Mouse (Mus musculus): ENCODE results near the gene 4930402H24Rik.

The 4930402H24Rik gene

GRCm38 (mm10) chr2:130813729-130814128 lies 92.5 kb downstream of the 4930402H24Rik start:
- no peak for DNase-seq (ENCODE audit: low read depth, low spot score)

- peak; percentile 38 for DNase-seq (ENCODE audit: low read depth, low spot score)
These were observed 93.7 kb downstream of the 4930402H24Rik start for GRCm38 (mm10) chr2:130812487-130812886.

GRCm38 (mm10) chr2:130805146-130805545 lies 101.1 kb downstream of the 4930402H24Rik start:
- DNase-seq (ENCODE audit: low read depth, low spot score) = no peak

- no peak for DNase-seq (ENCODE audit: low read depth, low spot score)
These were observed 102.5 kb downstream of the 4930402H24Rik start for GRCm38 (mm10) chr2:130803706-130804105.

- DNase-seq (ENCODE audit: low read depth, low spot score) = no peak
These were observed 110.5 kb downstream of the 4930402H24Rik start for GRCm38 (mm10) chr2:130795731-130796130.

GRCm38 (mm10) chr2:130791722-130792121 lies 114.5 kb downstream of the 4930402H24Rik start:
- no peak for DNase-seq (ENCODE audit: low read depth, low spot score)

GRCm38 (mm10) chr2:130789642-130790041 lies 116.6 kb downstream of the 4930402H24Rik start:
- DNase-seq (ENCODE audit: low read depth, low spot score) = no peak

- DNase-seq (ENCODE audit: low read depth, low spot score) = no peak
These were observed 117.2 kb downstream of the 4930402H24Rik start for GRCm38 (mm10) chr2:130789039-130789438.

- DNase-seq (ENCODE audit: low read depth, low spot score) = no peak
These were observed 121.3 kb downstream of the 4930402H24Rik start for GRCm38 (mm10) chr2:130784939-130785338.

GRCm38 (mm10) chr2:130780615-130781303 lies 125.4 kb downstream of the 4930402H24Rik start:
- no peak for DNase-seq (ENCODE audit: low read depth, low spot score)

- DNase-seq (ENCODE audit: low read depth, low spot score) = no peak
These were observed 126.3 kb downstream of the 4930402H24Rik start for GRCm38 (mm10) chr2:130779935-130780334.

GRCm38 (mm10) chr2:130776610-130777009 lies 129.6 kb downstream of the 4930402H24Rik start:
- DNase-seq (ENCODE audit: low read depth, low spot score) = no peak

GRCm38 (mm10) chr2:130767483-130767882 lies 138.7 kb downstream of the 4930402H24Rik start:
- DNase-seq (ENCODE audit: low read depth, low spot score) = peak; percentile 41

- no peak for DNase-seq (ENCODE audit: low read depth, low spot score)
These were observed 140.8 kb downstream of the 4930402H24Rik start for GRCm38 (mm10) chr2:130765396-130765795.

GRCm38 (mm10) chr2:130760876-130761275 lies 145.3 kb downstream of the 4930402H24Rik start:
- DNase-seq (ENCODE audit: low read depth, low spot score) = no peak

- DNase-seq (ENCODE audit: low read depth, low spot score) = peak; percentile 45
These were observed 151.1 kb downstream of the 4930402H24Rik start for GRCm38 (mm10) chr2:130755061-130755607.

- no peak for DNase-seq (ENCODE audit: low read depth, low spot score)
These were observed 151.6 kb downstream of the 4930402H24Rik start for GRCm38 (mm10) chr2:130754596-130754995.

GRCm38 (mm10) chr2:130750449-130750848 lies 155.8 kb downstream of the 4930402H24Rik start:
- peak; percentile 83 for DNase-seq (ENCODE audit: low read depth, low spot score)

- DNase-seq (ENCODE audit: low read depth, low spot score) = no peak
These were observed 156.5 kb downstream of the 4930402H24Rik start for GRCm38 (mm10) chr2:130749708-130750107.

- DNase-seq (ENCODE audit: low read depth, low spot score) = peak; percentile 58
These were observed 162.6 kb downstream of the 4930402H24Rik start for GRCm38 (mm10) chr2:130743576-130743975.

- peak; percentile 29 for DNase-seq (ENCODE audit: low read depth, low spot score)
These were observed 166.1 kb downstream of the 4930402H24Rik start for GRCm38 (mm10) chr2:130740096-130740495.

GRCm38 (mm10) chr2:130738019-130738418 lies 168.2 kb downstream of the 4930402H24Rik start:
- DNase-seq (ENCODE audit: low read depth, low spot score) = no peak

GRCm38 (mm10) chr2:130735281-130735680 lies 170.9 kb downstream of the 4930402H24Rik start:
- DNase-seq (ENCODE audit: low read depth, low spot score) = no peak
